Mouse (Mus musculus) heart, embryonic 10.5 days (tissue): ENCODE measurements around the gene Acot7. TPM values are rescaled to one million over a fixed set of nuclear protein-coding genes. Genes with fewer than 3 reads are reported as not detected.

Source experiments
- DNase-seq: peaks from one replicate; pipeline ENCODE4 v3.0.0-alpha.2; 2017; ENCODE audit warnings: low spot score
- H3K27ac ChIP-seq: fragments of 300-500 bp; sonication (generic); 2 replicates; pipeline ENCODE4 v1.5.1; 2016; ENCODE audit warnings: mild to moderate bottlenecking
- H3K27me3 ChIP-seq: fragments of 300-500 bp; sonication (generic); 2 replicates; pipeline ENCODE4 v1.6.1; 2016; ENCODE audit warnings: mild to moderate bottlenecking; ENCODE audit not compliant: poor library complexity, insufficient read depth, severe bottlenecking
- H3K36me3 ChIP-seq: fragments of 300-500 bp; sonication (generic); 2 replicates; pipeline ENCODE4 v1.6.1; 2016; ENCODE audit warnings: mild to moderate bottlenecking, moderate library complexity
- H3K4me1 ChIP-seq: fragments of 300-500 bp; sonication (generic); 2 replicates; pipeline ENCODE4 v1.6.1; 2016; ENCODE audit warnings: mild to moderate bottlenecking
- H3K4me3 ChIP-seq: fragments of 300-500 bp; sonication (generic); 2 replicates; pipeline ENCODE4 v1.5.1; 2016; ENCODE audit warnings: mild to moderate bottlenecking, moderate library complexity
- H3K9me3 ChIP-seq: fragments of 300-500 bp; sonication (generic); 2 replicates; pipeline ENCODE4 v1.6.1; 2016; ENCODE audit warnings: mild to moderate bottlenecking, moderate library complexity
- WGBS: fragments of 180-500 bp; shearing (Covaris S2); methylation state at CpG from one replicate; pipeline ENCODE4 v1.1.7; 2016; 5-methylcytosine and 5-hydroxymethylcytosine counted together
- polyA plus RNA-seq: library from polyadenylated mRNA; unstranded; fragments of >200 nt; fragmentation: Nextera tagmentation; extraction: Ambion mirVana; gene quantifications from 2 replicates; pipeline ENCODE4 v1.2.1, GENCODE M21; 2016

Acot7 gene
- polyA plus RNA-seq, 1 experiment from 2014 or later = 48.9 TPM

GRCm38 (mm10) chr4:152271334-152271733 lies 93.4 kb downstream of the Acot7 start:
- no peak for DNase-seq
- Histone ChIP-seq H3K27me3 (peaks cover 54% of the 10 kb centered on the region), H3K27ac (0 out of 2 replicates have a peak overlapping the region, but pooled peaks have one; percentile 88), H3K4me1 (peaks cover 65% of the 10 kb centered on the region), H3K9me3 (no peaks in the 10 kb centered on the region), H3K36me3 (0 out of 2 replicates have a peak, but pooled peaks cover 5% of the 10 kb centered on the region), H3K4me3 (no peak overlapping the region)
- 89% methylated on average over 11 of the region's 11 CpGs for WGBS

GRCm38 (mm10) chr4:152272006-152272405 lies 94.1 kb downstream of the Acot7 start:
- peaks cover 60% of the 10 kb centered on the region for H3K27me3 ChIP-seq
- no peaks in the 10 kb centered on the region for H3K9me3 ChIP-seq
- 0 out of 2 replicates have a peak overlapping the region, but pooled peaks have one; percentile 8 for H3K4me3 ChIP-seq
- peak overlapping the region; percentile 88; the same call in 1 of the 2 replicates for H3K27ac ChIP-seq
- WGBS = 64% methylated on average over 7 of the region's 7 CpGs
- H3K36me3 ChIP-seq = 0 out of 2 replicates have a peak, but pooled peaks cover 5% of the 10 kb centered on the region
- no peak for DNase-seq
- peaks cover 70% of the 10 kb centered on the region for H3K4me1 ChIP-seq

DNA sequence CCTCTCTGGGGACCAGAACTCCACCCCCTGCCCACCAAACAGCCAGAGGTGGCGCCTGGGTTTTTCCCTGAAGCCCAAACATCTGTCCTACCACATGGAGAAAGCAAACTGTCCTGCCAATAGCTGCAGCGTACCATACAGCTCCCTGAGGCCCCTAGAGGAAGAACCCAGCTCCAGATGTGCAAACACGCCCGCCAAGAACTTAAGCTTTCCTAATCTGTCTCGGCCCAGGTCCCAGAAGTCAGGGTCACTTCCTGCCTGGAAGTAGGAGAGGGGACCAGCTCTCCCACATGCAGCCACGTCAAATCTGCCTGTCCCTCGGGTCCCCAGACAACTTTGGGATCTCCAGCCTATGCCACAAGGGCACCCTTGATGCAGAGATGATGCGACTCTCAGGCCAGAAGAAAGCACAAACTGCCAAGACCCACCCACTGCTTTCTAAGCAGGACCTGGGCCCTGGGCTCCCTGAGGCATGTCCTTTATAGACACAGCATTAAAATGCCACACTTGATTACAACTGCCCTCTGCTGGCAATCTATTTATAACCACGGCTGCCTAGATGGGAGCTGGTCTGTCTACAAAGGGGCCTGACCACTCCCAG lies 94.6 kb downstream of the Acot7 start:
- 0 out of 2 replicates have a peak overlapping the region, but pooled peaks have one; percentile 8 for H3K4me3 ChIP-seq
- H3K4me1 ChIP-seq = peaks cover 70% of the 10 kb centered on the region
- H3K9me3 ChIP-seq = no peaks in the 10 kb centered on the region
- peak overlapping the region; percentile 88 for H3K27ac ChIP-seq
- H3K27me3 ChIP-seq = peaks cover 65% of the 10 kb centered on the region
- DNase-seq = no peak
- WGBS = 24% methylated on average over 9 of the region's 9 CpGs
- 0 out of 2 replicates have a peak, but pooled peaks cover 2% of the 10 kb centered on the region for H3K36me3 ChIP-seq

- Histone ChIP-seq H3K27ac (peak overlapping the region; percentile 88), H3K4me3 (peak overlapping the region; percentile 84; the same call in 1 of the 2 replicates), H3K9me3 (no peaks in the 10 kb centered on the region; the same call in 1 of the 2 replicates), H3K36me3 (no peaks in the 10 kb centered on the region), H3K4me1 (peaks cover 67% of the 10 kb centered on the region), H3K27me3 (peaks cover 65% of the 10 kb centered on the region)
- DNase-seq = no peak
- 33% methylated on average over 3 of the region's 3 CpGs for WGBS
Observed at GRCm38 (mm10) chr4:152273191-152273590, 95.3 kb downstream of the Acot7 start.

DNA sequence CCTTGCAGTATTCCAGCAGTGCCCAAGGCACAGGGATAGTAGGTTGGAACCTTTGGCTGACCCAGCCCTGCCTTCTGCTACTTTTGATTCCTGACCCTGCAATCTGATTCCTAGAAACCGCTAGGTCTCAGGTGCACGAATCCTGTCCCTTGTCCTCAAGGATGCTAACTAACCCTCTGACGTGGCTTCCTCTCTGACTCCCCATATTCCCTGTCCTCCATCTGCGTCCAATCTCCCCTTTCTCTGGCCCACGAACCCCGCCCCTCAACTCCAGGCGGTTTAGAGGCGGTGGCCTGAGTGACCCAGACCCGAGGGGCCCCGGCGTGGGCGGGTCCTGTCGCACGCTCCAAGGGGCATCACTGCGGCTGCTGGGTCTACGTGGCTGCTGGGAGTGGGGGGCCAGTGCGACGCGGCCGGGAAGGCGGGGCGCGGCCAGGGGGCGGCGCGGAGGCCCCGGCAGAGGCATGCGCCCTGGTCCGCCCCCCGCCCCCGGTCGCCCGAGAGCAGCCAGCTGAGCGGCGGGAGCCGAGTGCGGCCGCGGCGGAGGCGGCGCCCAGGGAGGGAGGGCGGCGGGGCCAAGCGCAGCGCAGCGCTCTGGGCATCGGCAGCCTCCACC lies 95.8 kb downstream of the Acot7 start, which contains the start of gene Gpr153:
TSS of gene Gpr153 (plus strand) at position 612 of the 616 bp plus-strand sequence.
- Histone ChIP-seq H3K36me3 (no peaks in the 10 kb centered on the region), H3K27ac (peak within 1 kb of the TSS; percentile 88), H3K4me3 (peak within 1 kb of the TSS; percentile 84), H3K9me3 (no peaks in the 10 kb centered on the region; the same call in 1 of the 2 replicates), H3K4me1 (peaks cover 67% of the 10 kb centered on the region), H3K27me3 (peaks cover 65% of the 10 kb centered on the region)
- DNase-seq = peak; percentile 84
- under 1% methylated on average over 46 of the region's 48 CpGs for WGBS

DNA sequence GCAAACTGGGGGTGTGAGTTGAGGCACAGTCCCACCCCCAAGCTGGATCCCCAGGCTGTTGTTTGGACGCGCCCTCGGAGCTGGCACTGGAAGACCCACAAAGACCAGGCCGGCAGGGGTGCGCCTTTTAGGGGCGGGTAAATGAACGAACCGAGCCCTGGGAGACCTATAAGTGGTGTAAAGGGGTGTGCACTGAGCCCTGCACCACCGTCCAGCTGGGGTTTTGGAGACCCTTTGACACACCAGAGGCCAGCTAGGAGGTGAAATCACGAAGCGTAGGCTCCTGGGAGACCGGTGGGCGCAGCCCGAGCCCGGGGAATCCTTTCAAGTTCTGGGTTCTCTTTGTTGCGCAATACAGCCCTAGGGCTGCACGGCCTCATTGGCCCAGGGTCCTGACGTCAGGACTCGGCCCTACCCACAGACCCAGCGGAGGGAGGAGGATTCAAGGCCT lies 96.8 kb downstream of the Acot7 start:
- H3K36me3 ChIP-seq = peaks cover 2% of the 10 kb centered on the region; the same call in 1 of the 2 replicates
- WGBS = under 1% methylated on average over 20 of the region's 20 CpGs
- no peak for DNase-seq
- H3K4me1 ChIP-seq = peaks cover 61% of the 10 kb centered on the region
- peak overlapping the region; percentile 84 for H3K4me3 ChIP-seq
- H3K9me3 ChIP-seq = no peaks in the 10 kb centered on the region; the same call in 1 of the 2 replicates
- peak overlapping the region; percentile 88 for H3K27ac ChIP-seq
- peaks cover 70% of the 10 kb centered on the region for H3K27me3 ChIP-seq

DNA sequence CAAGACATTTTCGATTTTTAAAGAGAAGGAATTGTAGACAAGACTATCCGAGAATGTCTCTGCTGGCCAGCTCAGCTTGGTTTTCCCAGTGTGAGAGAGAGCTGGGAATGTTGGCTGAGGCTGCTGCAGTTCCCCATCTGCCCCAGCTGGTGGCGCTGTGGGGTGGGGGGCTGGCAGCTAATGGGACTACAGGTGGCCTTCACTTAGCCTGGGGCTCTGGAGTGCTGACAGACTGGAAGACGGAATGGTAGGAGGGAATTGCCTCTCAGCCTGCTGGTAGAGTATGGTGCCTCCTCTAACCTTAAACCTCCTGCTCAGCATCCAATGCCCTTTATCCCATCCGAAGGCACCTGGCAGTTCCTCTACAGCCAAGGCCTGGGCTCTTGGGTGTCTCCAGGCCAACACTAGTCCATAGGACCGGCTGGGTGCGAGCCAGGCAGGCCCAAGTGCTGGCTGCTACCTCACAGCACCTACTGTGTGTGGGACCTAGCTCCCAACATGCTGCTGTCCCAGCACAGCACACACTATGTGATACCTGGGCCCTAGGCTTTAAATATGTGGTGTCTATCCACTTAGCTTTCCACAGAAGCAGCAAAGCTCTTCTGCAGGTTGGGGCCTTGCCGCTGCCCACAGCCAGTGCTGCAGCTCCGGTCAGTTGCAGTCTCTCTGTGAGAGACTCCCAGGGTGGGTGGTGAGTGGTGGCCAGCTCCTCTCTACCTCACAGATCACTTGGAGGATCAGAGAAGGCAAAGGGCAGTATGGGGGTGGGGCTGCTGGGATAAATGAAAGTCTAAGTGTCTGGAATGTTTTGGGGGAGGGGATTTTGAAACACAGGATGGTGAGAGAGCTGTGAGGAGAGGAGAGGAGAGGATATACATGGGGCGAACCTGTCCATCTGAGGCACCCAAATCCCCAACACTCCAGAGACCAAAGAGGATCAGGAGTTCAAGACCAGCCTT lies 98.7 kb downstream of the Acot7 start:
- WGBS = 45% methylated on average over 10 of the region's 10 CpGs
- peaks cover 49% of the 10 kb centered on the region for H3K4me1 ChIP-seq
- H3K36me3 ChIP-seq = peaks cover 9% of the 10 kb centered on the region; the same call in 1 of the 2 replicates
- no peak overlapping the region for H3K27ac ChIP-seq
- no peaks in the 10 kb centered on the region; the same call in 1 of the 2 replicates for H3K9me3 ChIP-seq
- DNase-seq = no peak
- no peak overlapping the region for H3K4me3 ChIP-seq
- peaks cover 76% of the 10 kb centered on the region for H3K27me3 ChIP-seq

- no peak for DNase-seq
Observed at GRCm38 (mm10) chr4:152277916-152278315, 100.0 kb downstream of the Acot7 start.

DNA sequence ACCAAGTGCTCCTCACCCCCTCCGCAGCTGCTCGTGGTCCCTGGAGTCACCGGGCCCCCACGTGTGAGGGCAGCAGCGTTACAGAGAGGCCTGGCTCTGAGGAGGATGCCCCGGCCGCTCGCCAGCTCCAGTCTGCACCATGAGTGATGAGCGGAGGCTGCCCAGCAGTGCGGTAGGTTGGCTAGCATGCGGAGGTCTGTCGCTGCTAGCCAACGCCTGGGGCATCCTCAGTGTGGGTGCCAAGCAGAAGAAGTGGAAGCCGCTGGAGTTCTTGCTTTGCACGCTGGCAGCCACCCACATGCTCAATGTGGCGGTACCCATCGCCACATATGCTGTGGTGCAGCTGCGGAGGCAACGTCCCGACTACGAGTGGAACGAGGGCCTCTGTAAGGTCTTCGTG lies 101.1 kb downstream of the Acot7 start:
- peaks cover 11% of the 10 kb centered on the region; the same call in 1 of the 2 replicates for H3K36me3 ChIP-seq
- peaks cover 87% of the 10 kb centered on the region for H3K27me3 ChIP-seq
- peaks cover 38% of the 10 kb centered on the region for H3K4me1 ChIP-seq
- H3K27ac ChIP-seq = no peak overlapping the region
- no peak overlapping the region for H3K4me3 ChIP-seq
- H3K9me3 ChIP-seq = no peaks in the 10 kb centered on the region; the same call in 1 of the 2 replicates
- WGBS = 84% methylated on average over 23 of the region's 23 CpGs
- DNase-seq = no peak

More at GRCm38 (mm10) chr4:152277916-152278315, 100.0 kb downstream of the Acot7 start:
- peaks cover 87% of the 10 kb centered on the region for H3K27me3 ChIP-seq
- 69% methylated on average over 2 of the region's 2 CpGs for WGBS
- H3K27ac ChIP-seq = no peak overlapping the region
- H3K4me3 ChIP-seq = no peak overlapping the region
- peaks cover 11% of the 10 kb centered on the region; the same call in 1 of the 2 replicates for H3K36me3 ChIP-seq
- H3K9me3 ChIP-seq = no peaks in the 10 kb centered on the region; the same call in 1 of the 2 replicates
- H3K4me1 ChIP-seq = peaks cover 41% of the 10 kb centered on the region

DNA sequence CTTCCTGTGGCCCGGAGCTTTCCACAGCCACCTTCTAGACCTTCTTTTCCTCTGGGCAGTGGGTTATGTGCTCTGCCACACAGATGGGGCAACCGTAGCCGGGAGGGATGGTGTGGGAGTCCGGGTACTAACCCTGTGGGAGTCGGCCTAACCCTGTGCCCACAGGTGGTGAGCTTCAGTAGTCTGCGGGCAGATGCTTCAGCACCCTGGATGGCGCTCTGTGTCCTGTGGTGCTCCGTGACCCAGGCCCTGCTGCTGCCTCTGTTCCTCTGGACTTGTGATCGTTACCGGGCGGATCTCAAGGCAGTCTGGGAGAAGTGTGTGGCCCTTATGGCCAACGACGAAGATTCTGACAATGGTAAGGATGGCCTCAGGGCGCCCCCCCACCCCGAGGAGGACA lies 103.7 kb downstream of the Acot7 start:
- peaks cover 25% of the 10 kb centered on the region for H3K4me1 ChIP-seq
- WGBS = 41% methylated on average over 15 of the region's 15 CpGs
- H3K36me3 ChIP-seq = peaks cover 11% of the 10 kb centered on the region; the same call in 1 of the 2 replicates
- no peak overlapping the region for H3K4me3 ChIP-seq
- H3K9me3 ChIP-seq = no peaks in the 10 kb centered on the region; the same call in 1 of the 2 replicates
- no peak overlapping the region for H3K27ac ChIP-seq
- DNase-seq = no peak
- H3K27me3 ChIP-seq = peaks cover 87% of the 10 kb centered on the region

DNA sequence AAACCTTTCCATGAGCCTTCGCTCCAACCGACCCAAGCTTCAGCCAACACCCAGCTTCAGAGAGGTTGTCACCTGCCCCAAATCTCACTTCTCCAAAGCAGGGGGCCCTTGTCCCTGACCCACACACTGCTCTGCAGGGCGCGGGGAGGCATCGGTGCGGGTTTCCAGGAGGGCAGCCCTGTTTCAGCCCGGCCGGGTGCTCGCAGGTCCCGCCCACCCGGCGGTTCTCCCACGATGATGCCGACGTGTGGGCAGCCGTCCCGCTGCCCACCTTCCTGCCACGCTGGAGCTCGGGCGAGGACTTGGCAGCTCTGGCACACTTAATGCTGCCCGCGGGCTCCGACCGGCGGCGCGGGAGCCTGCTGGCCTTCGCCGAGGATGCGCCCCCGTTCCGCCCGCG lies 104.8 kb downstream of the Acot7 start:
- H3K9me3 ChIP-seq = no peaks in the 10 kb centered on the region; the same call in 1 of the 2 replicates
- DNase-seq = no peak
- 22% methylated on average over 34 of the region's 34 CpGs for WGBS

More for the DNA sequence above, 104.8 kb downstream of the Acot7 start:
- H3K27me3 ChIP-seq = peaks cover 90% of the 10 kb centered on the region
- H3K36me3 ChIP-seq = peaks cover 11% of the 10 kb centered on the region; the same call in 1 of the 2 replicates
- peaks cover 22% of the 10 kb centered on the region for H3K4me1 ChIP-seq
- peak overlapping the region; percentile 49 for H3K4me3 ChIP-seq
- peak overlapping the region; percentile 45 for H3K27ac ChIP-seq
